Mouse (Mus musculus) forebrain, postnatal 0 days (tissue): ENCODE data around the gene Ttll5. TPM values are rescaled to one million over a fixed set of nuclear protein-coding genes. Genes with fewer than 3 reads are reported as not detected.

ENCODE experiments used
- ATAC-seq: fragments of 200-750 bp; cut with Nextera tagmentation; 2 replicates; pipeline ENCODE4 v1.8.0; 2017; ENCODE audit warnings: mild to moderate bottlenecking, moderate library complexity
- DNase-seq: peaks from one replicate; pipeline ENCODE4 v3.0.0-alpha.2; 2015
- H3K27ac ChIP-seq: fragments of 300-500 bp; sonication (generic); 2 replicates; pipeline ENCODE4 v1.5.1; 2014; ENCODE audit warnings: low read depth, mild to moderate bottlenecking, antibody characterized with exemption, low read length, moderate library complexity, mixed read lengths
- H3K27me3 ChIP-seq: fragments of 300-500 bp; sonication (generic); 2 replicates; pipeline ENCODE4 v1.6.1; 2014; ENCODE audit warnings: mild to moderate bottlenecking, low read length, mixed read lengths; ENCODE audit not compliant: insufficient read depth
- H3K36me3 ChIP-seq: fragments of 300-500 bp; sonication (generic); 2 replicates; pipeline ENCODE4 v1.6.1; 2014; ENCODE audit warnings: mild to moderate bottlenecking, moderate library complexity; ENCODE audit not compliant: insufficient read depth
- H3K4me1 ChIP-seq: fragments of 300-500 bp; sonication (generic); 2 replicates; pipeline ENCODE4 v1.6.1; 2014; ENCODE audit warnings: antibody characterized with exemption; ENCODE audit not compliant: insufficient read depth
- H3K4me2 ChIP-seq: fragments of 300-500 bp; sonication (generic); 2 replicates; pipeline ENCODE4 v1.6.1; 2014; ENCODE audit warnings: low read depth, mild to moderate bottlenecking, moderate library complexity
- H3K4me3 ChIP-seq: fragments of 300-500 bp; sonication (generic); 2 replicates; pipeline ENCODE4 v1.5.1; 2014; ENCODE audit warnings: low read depth, low read length, mixed read lengths
- H3K9ac ChIP-seq: fragments of 300-500 bp; sonication (generic); 2 replicates; pipeline ENCODE4 v1.6.1; 2014; ENCODE audit warnings: mild to moderate bottlenecking
- H3K9me3 ChIP-seq: fragments of 300-500 bp; sonication (generic); 2 replicates; pipeline ENCODE4 v1.6.1; 2016; ENCODE audit warnings: low read length
- CTCF ChIP-seq: sonication (generic); IDR thresholded peaks from 2 replicates; pipeline ENCODE4 v1.5.1; 2016; ENCODE audit warnings: antibody characterized with exemption, control low read depth, low read depth
- WGBS: fragments of 180-500 bp; shearing (Covaris S2); extraction: QIAGEN DNeasy Blood & Tissue Kit; methylation state at CpG from one replicate; pipeline ENCODE4 v1.1.7; 2014; 5-methylcytosine and 5-hydroxymethylcytosine counted together
- polyA plus RNA-seq: library from polyadenylated mRNA; unstranded; fragments of >200 nt; fragmentation: Nextera tagmentation; extraction: Ambion mirVana; gene quantifications from 2 replicates; pipeline ENCODE4 v1.2.1, GENCODE M21; 2015
- total RNA-seq: library from RNA; depleted of rRNA; stranded (reverse); fragments of >200 nt; gene quantifications from 2 replicates; pipeline ENCODE4 v1.2.3, GENCODE M21; 2014; rRNA removed

Gene Ttll5
- 13.2 and 17.5 TPM in 2 replicates for total RNA-seq
- polyA plus RNA-seq: 8.2 and 11.1 TPM in 2 replicates

DNA sequence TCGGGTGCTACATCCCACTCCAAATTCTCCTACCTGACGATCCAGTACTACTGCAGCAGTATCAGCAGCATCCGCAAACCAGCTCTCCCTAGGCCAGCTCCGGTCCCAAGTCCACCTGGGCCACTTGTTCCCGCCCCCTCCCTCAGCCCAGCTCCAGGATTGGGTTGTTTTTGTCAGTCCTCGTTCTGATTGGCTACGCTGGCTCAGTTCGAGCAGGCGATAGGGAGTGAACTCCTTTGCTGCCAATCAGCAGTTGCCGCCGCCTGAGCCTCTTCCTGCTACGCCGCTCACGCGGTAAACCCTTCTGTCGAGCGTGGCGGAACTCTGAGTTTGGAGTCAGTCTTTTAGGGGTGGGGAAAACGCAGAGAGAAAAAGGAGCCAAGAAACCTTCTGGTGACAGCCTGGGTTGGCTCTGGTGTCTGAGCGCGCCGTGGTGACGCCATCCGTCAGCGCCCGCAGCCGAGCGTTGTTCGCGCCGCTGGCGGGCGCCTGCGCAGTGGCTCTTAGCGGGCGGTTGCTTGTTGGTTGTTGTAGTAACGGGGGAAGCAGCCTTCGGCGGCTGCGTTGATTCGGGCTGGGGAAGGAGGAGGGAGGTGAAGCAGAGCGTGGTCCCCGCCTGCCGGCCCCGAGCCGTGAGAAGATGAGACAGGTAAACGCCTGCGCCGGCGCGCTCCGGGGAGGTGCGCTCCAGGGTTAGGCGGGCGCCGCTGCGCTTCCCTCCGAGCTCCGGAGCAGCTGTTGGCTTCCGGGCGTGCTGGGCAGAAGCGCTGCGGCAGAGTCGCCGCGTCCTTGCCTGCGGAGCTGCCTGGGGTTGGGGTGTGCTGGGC, at the start of gene Ttll5, which contains the start of gene Erg28:
TSS of gene Ttll5 (plus strand) at position 222 of the 827 bp plus-strand sequence.
TSS of gene Erg28 (minus strand) at position 113 of the 827 bp plus-strand sequence.
- DNase-seq: peak; percentile 99
- Histone ChIP-seq H3K9ac (peak within 1 kb of the TSS; percentile 70), H3K36me3 (peaks cover 19% of the 10 kb centered on the region), H3K9me3 (no peaks in the 10 kb centered on the region), H3K27ac (peak within 1 kb of the TSS; percentile 96), H3K4me3 (peak within 1 kb of the TSS; percentile 66), H3K4me1 (peaks cover 3% of the 10 kb centered on the region; the same call in 1 of the 2 replicates), H3K4me2 (peak within 1 kb of the TSS; percentile 71), H3K27me3 (no peaks in the 10 kb centered on the region)
- 2% methylated on average over 67 of the region's 67 CpGs for WGBS
- ATAC-seq: peak; percentile 98
- 0 out of 2 replicates have a peak, but pooled peaks have one; percentile 1 for TF ChIP-seq CTCF

DNA sequence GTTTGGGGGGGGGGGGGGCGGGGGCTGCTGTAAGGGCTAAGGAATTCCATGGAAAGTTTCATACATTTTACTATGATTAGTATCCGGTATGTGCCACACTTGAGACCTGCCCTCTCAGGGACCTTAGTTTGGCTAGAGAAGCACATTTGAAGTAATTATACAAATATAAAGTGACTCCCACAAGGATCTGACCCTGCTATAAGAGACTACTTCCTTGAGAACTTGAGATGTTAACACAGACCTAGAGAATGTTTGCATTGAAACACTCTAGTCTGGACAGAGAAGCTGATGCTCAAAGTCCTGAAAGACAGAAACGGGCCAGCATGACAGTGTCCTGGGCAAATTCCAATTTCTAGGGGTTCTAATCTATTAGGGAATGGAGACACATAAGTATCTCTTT, 45.5 kb upstream of the Ttll5 start:
- no peaks in the 10 kb centered on the region for H3K27me3 ChIP-seq
- H3K36me3 ChIP-seq: no peaks in the 10 kb centered on the region
- no peak overlapping the region for H3K27ac ChIP-seq
- H3K4me3 ChIP-seq: no peak overlapping the region
- ATAC-seq: no peak
- H3K4me2 ChIP-seq: no peak overlapping the region
- no peak for TF ChIP-seq CTCF
- no peak overlapping the region for H3K9ac ChIP-seq
- H3K4me1 ChIP-seq: no peaks in the 10 kb centered on the region
- DNase-seq: no peak
- no peaks in the 10 kb centered on the region for H3K9me3 ChIP-seq
- WGBS: 92% methylated on average over 3 of the region's 3 CpGs

DNA sequence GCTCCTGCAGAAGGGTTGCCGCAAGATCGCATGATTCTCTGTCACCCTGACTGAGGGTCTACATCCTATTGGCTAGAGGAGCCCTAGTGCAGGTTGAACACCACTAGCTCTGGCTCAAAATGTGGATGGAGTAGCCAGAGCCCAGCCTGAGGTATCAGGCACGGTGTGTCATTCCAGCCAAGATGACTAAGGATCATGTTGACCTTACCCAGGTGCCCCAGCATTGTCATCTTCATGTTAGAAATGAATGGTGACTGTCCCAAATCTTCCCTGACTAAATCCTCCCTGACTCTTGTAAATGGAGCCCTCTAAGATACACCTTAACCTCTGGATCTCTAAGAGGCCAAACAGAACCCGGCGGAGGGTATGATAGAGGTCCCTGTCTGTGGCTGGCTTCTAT, 44.8 kb upstream of the Ttll5 start:
- TF ChIP-seq CTCF: no peak
- H3K4me2 ChIP-seq: no peak overlapping the region
- no peaks in the 10 kb centered on the region for H3K4me1 ChIP-seq
- H3K9me3 ChIP-seq: no peaks in the 10 kb centered on the region
- no peak overlapping the region for H3K27ac ChIP-seq
- no peak overlapping the region for H3K4me3 ChIP-seq
- H3K9ac ChIP-seq: no peak overlapping the region
- H3K36me3 ChIP-seq: no peaks in the 10 kb centered on the region
- H3K27me3 ChIP-seq: no peaks in the 10 kb centered on the region
- ATAC-seq: no peak
- WGBS: 94% methylated on average over 5 of the region's 5 CpGs
- DNase-seq: no peak

DNA sequence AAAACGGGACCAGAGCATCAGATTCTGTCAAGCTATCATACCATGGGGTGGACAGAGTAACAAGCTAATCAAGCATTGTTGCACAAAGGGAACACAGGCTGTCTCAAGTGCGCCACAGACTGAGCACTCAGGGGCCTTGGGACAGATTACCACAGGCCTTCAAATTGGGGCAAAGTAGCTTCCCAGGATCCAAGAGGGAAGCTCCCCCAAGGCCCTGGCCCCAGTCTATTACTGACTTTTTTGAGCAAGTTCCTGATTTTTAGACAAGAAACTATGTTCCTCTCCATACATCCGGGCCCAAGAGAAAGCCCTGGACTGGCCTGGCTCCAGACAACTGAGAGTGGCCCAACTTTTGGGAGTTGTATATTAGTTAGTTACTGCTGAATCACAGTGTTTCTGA, 42.9 kb upstream of the Ttll5 start:
- Histone ChIP-seq H3K9ac (no peak overlapping the region), H3K9me3 (no peaks in the 10 kb centered on the region), H3K4me1 (no peaks in the 10 kb centered on the region), H3K4me2 (no peak overlapping the region), H3K27me3 (no peaks in the 10 kb centered on the region), H3K27ac (no peak overlapping the region), H3K4me3 (no peak overlapping the region), H3K36me3 (no peaks in the 10 kb centered on the region)
- 83% methylated on average over 3 of the region's 3 CpGs for WGBS
- DNase-seq: no peak
- ATAC-seq: no peak
- TF ChIP-seq CTCF: no peak

DNA sequence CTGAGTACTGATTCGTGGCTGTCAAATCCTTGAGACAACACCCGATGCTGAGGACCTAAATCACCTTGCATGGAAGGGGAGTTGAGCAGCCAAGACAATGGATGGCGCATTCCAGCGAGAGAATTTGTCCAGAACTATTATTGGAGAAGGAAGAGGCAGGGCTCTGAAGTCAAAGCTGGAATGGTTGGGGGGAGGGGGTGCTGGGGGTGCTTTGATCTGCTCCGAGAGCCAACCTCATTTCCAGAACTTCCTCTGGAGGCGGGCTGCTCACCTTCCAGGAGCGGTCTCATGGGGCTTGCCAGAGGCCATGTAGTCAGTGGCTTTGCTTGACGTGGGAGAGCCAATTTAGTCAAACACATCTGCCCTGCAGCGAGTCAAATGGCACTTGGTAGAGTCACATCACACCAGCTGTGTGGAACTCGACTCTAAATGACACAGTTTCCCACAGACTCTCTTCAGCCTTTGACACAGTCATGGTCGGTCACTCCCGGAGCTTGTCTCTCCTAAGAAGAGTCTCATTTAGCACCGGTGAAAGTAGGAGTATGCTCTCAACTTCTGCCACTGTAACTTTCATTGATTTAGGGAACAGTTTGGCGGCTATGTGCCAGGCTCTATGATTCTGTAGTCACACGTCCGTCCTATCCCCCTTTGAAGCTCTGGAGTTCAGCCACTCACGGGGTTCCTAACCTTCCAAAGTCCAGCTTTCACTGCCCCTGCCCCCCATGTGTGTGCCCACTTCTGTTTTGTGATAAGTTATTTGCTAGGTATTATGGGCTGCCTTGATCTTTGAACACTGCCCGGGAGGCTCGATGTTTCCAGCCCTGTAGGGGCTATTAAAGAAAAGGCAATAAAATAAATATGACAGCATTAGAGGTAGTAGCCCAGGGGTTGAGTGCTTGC, 39.3 kb upstream of the Ttll5 start:
- Histone ChIP-seq H3K27ac (no peak overlapping the region), H3K4me1 (no peaks in the 10 kb centered on the region), H3K27me3 (no peaks in the 10 kb centered on the region), H3K9ac (no peak overlapping the region), H3K9me3 (no peaks in the 10 kb centered on the region), H3K4me3 (no peak overlapping the region), H3K4me2 (no peak overlapping the region), H3K36me3 (no peaks in the 10 kb centered on the region)
- ATAC-seq: no peak
- no peak for TF ChIP-seq CTCF
- no peak for DNase-seq
- WGBS: 78% methylated on average over 19 of the region's 19 CpGs

DNA sequence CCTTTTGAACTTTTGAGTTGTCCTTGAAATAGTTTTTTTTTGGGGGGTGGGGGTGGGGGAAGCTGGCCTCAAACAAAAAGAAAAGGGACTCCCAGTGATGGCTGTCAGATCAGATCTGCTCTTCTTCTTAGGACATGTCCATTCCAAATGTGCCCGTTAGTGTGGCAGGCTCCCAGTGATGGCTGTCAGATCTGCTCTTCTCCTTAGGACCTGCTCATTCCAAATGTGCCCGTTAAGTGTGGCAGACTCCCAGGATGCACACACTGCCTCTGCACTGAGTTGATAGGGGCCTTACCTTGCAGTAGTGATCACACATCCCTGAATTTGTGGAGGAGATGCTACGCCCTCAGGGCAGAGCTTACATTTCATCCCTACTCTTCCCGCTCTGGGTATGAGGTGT, 32.3 kb upstream of the Ttll5 start:
- Histone ChIP-seq H3K27ac (no peak overlapping the region), H3K4me1 (no peaks in the 10 kb centered on the region), H3K4me2 (no peak overlapping the region), H3K27me3 (no peaks in the 10 kb centered on the region), H3K9ac (no peak overlapping the region), H3K9me3 (no peaks in the 10 kb centered on the region), H3K4me3 (no peak overlapping the region), H3K36me3 (no peaks in the 10 kb centered on the region)
- no peak for TF ChIP-seq CTCF
- 77% methylated on average over 4 of the region's 4 CpGs for WGBS
- ATAC-seq (no peak), DNase-seq (no peak)
